In the genomic region with DNA sequence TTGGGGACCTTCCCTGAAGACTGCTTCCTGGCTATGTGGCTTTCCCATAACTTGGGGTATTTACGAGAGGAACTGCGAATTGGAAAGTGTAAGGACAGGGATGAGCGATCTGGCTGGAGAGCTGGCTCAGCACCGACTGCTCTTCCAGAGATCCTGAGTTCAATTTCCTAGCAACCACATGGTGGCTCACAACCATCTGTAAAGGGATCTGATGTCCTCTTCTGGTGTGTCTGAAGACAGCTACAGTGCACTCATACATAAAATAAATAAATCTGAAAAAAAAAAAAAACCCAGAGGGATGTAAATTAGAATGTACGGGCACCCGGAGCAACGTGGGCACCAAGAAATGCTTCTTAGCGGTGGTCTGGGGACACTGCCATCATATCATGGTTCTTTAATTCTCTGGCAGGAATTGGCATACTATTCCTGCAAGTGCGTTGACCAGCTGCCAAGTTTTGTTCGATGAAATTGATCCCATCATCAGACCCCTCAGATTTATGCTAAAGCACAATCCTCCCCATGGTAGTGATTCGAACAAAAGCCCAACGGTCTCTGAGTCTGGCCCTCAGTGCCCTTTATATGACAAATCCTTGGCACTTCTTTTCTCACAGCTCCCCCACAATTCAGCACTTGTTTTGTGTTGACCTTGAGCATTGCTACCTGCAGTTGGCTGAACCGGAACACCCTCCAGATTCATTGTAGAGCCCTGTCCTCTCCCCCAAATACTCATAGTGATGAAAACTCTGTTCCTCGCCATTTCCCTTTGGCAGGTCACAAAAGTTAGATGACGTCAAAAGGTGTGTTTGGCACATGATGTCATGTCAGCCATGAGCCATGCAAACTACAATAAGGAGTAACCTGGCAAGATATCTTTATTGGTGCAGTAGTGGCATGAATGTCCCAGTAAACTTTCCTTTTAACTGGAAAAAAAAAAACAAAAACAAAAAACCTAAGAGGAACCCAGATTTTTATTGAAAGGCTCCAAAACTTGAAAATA, we compare ENCODE assay signal across 8 mouse cellular contexts. TPM values are rescaled to one million over a fixed set of nuclear protein-coding genes. Genes with fewer than 3 reads are reported as not detected.
A peak's percentile ranks its signal among the peaks of the same experiment; 100 is the strongest.
DNase-seq lines count a peak whose midpoint lies in the region; ATAC-seq lines count a peak whose summit lies in the region.

No protein-coding gene starts in this region.

- no peaks in the 10 kb centered on the region for H3K27me3 ChIP-seq in heart, embryonic 13.5 days (replicated peaks)
- no peaks in the 10 kb centered on the region for H3K27me3 ChIP-seq in limb, embryonic 11.5 days (ENCODE audit: control insufficient read depth, insufficient read depth, low read length)
- no peaks in the 10 kb centered on the region for H3K27me3 ChIP-seq in neural tube, embryonic 15.5 days (replicated peaks)

- peak overlapping the region; percentile 93 for H3K4me2 ChIP-seq in heart, embryonic 13.5 days
- H3K4me2 ChIP-seq in limb, embryonic 11.5 days (ENCODE audit: low read depth, severe bottlenecking), result peak overlapping the region; percentile 72
- peak overlapping the region; percentile 70 for H3K4me2 ChIP-seq in neural tube, embryonic 15.5 days

- H3K4me1 ChIP-seq in heart, embryonic 13.5 days, result peaks cover 28% of the 10 kb centered on the region
- H3K4me1 ChIP-seq in limb, embryonic 11.5 days (ENCODE audit: control insufficient read depth, insufficient read depth, low read length), result no peaks in the 10 kb centered on the region
- peaks cover 31% of the 10 kb centered on the region for H3K4me1 ChIP-seq in neural tube, embryonic 15.5 days

- DNase-seq in embryo, embryonic 10 days (ENCODE audit: low spot score), result peak; percentile 10
- no peak for DNase-seq in embryo, embryonic 11 days
- peak; percentile 14 for DNase-seq in thymus, postnatal 4 days
- no peak for DNase-seq in thymus, postnatal 25 days
- DNase-seq in limb, embryonic 11.5 days (ENCODE audit: low spot score), result no peak
- DNase-seq in adrenal gland, adult 18-20 months (ENCODE audit: low spot score in 2 of 2), result no peak

- peak overlapping the region; percentile 74 for H3K4me3 ChIP-seq in heart, embryonic 13.5 days
- H3K4me3 ChIP-seq in limb, embryonic 11.5 days (ENCODE audit: low read depth, low read length), result peak overlapping the region; percentile 97
- H3K4me3 ChIP-seq in neural tube, embryonic 15.5 days (replicated peaks), result peak overlapping the region; percentile 72

- ATAC-seq in heart, embryonic 13.5 days (ENCODE audit: extremely low read depth, insufficient number of reproducible peaks, low FRiP score, low TSS enrichment), result no peak
- ATAC-seq in limb, embryonic 11.5 days (ENCODE audit: insufficient number of reproducible peaks, low FRiP score, low TSS enrichment, low read depth), result no peak; the same call in 1 of the 2 replicates
- peak; percentile 65 for ATAC-seq in neural tube, embryonic 15.5 days (ENCODE audit: low FRiP score)

- no peaks in the 10 kb centered on the region for H3K9me3 ChIP-seq in heart, embryonic 13.5 days
- H3K9me3 ChIP-seq in limb, embryonic 11.5 days (ENCODE audit: control insufficient read depth, low read length), result no peaks in the 10 kb centered on the region
- no peaks in the 10 kb centered on the region for H3K9me3 ChIP-seq in neural tube, embryonic 15.5 days (replicated peaks)

- 0 out of 2 replicates have a peak, but pooled peaks cover 5% of the 10 kb centered on the region for H3K36me3 ChIP-seq in heart, embryonic 13.5 days
- H3K36me3 ChIP-seq in limb, embryonic 11.5 days (ENCODE audit: control insufficient read depth, insufficient read depth, low read length), result no peaks in the 10 kb centered on the region
- no peaks in the 10 kb centered on the region for H3K36me3 ChIP-seq in neural tube, embryonic 15.5 days

- peak overlapping the region; percentile 90 for H3K27ac ChIP-seq in heart, embryonic 13.5 days (replicated peaks)
- peak overlapping the region; percentile 47; the same call in 1 of the 2 replicates for H3K27ac ChIP-seq in limb, embryonic 11.5 days (replicated peaks; ENCODE audit: low read depth, low read length)
- H3K27ac ChIP-seq in neural tube, embryonic 15.5 days (replicated peaks), result peak overlapping the region; percentile 97

- WGBS in heart, embryonic 13.5 days, result 22% methylated on average over 15 of the region's 15 CpGs
- 23% methylated on average over 15 of the region's 15 CpGs for WGBS in limb, embryonic 11.5 days
- WGBS in neural tube, embryonic 15.5 days, result 20% methylated on average over 15 of the region's 15 CpGs

- H3K9ac ChIP-seq in heart, embryonic 13.5 days, result peak overlapping the region; percentile 93
- peak overlapping the region; percentile 74 for H3K9ac ChIP-seq in limb, embryonic 11.5 days (ENCODE audit: low read length)
- peak overlapping the region; percentile 98 for H3K9ac ChIP-seq in neural tube, embryonic 15.5 days (replicated peaks)

RNA-seq across cellular contexts. Expression of a gene that starts 1.0 kb away (rescaled TPM):
- polyA plus RNA-seq in heart, embryonic 13.5 days (2015; fragmentation: Nextera tagmentation; extraction: Ambion mirVana), result 30.6 and 33.7 TPM in 2 replicates
- 67.0 and 69.9 TPM in 2 replicates for polyA plus RNA-seq in limb, embryonic 11.5 days (2014; fragmentation: Nextera tagmentation; extraction: Ambion mirVana)
- polyA plus RNA-seq in neural tube, embryonic 15.5 days (2015; fragmentation: Nextera tagmentation; extraction: Ambion mirVana), result 43.9 and 46.7 TPM in 2 replicates
- total RNA-seq in adrenal gland, adult 18-20 months (2021), result 10 to 100 TPM; 35.1 to 39.2 TPM

RNA-seq across cellular contexts. Expression of a gene that starts 1.1 kb away (rescaled TPM):
- polyA plus RNA-seq in heart, embryonic 13.5 days (2015; fragmentation: Nextera tagmentation; extraction: Ambion mirVana), result not detected in 2 replicates
- polyA plus RNA-seq in limb, embryonic 11.5 days (2014; fragmentation: Nextera tagmentation; extraction: Ambion mirVana), result not detected in 2 replicates
- 0.15 TPM in 1 of 2 replicates, not detected in the other for polyA plus RNA-seq in neural tube, embryonic 15.5 days (2015; fragmentation: Nextera tagmentation; extraction: Ambion mirVana)
- total RNA-seq in adrenal gland, adult 18-20 months (2021), result not detected

RNA-seq across cellular contexts. Expression of a gene that starts 12.7 kb away (rescaled TPM):
- polyA plus RNA-seq in heart, embryonic 13.5 days (2015; fragmentation: Nextera tagmentation; extraction: Ambion mirVana), result 24.0 and 24.3 TPM in 2 replicates
- polyA plus RNA-seq in limb, embryonic 11.5 days (2014; fragmentation: Nextera tagmentation; extraction: Ambion mirVana), result 24.7 and 25.9 TPM in 2 replicates
- polyA plus RNA-seq in neural tube, embryonic 15.5 days (2015; fragmentation: Nextera tagmentation; extraction: Ambion mirVana), result 50.0 and 54.9 TPM in 2 replicates
- 10 to 100 TPM; 49.6 to 50.2 TPM for total RNA-seq in adrenal gland, adult 18-20 months (2021)

RNA-seq across cellular contexts. Expression of a gene that starts 55.3 kb away (rescaled TPM):
- 6.7 and 7.0 TPM in 2 replicates for polyA plus RNA-seq in heart, embryonic 13.5 days (2015; fragmentation: Nextera tagmentation; extraction: Ambion mirVana)
- polyA plus RNA-seq in limb, embryonic 11.5 days (2014; fragmentation: Nextera tagmentation; extraction: Ambion mirVana), result 2.7 and 3.5 TPM in 2 replicates
- 35.4 and 46.8 TPM in 2 replicates for polyA plus RNA-seq in neural tube, embryonic 15.5 days (2015; fragmentation: Nextera tagmentation; extraction: Ambion mirVana)
- 1 to 10 TPM; 1.1 to 2.0 TPM for total RNA-seq in adrenal gland, adult 18-20 months (2021)

Comparison
In these comparisons a context has a peak if more than half of its experiments do, and no peak if none do; other contexts are left out.
1. DNase-seq: peak in embryo, embryonic 10 days (single experiment) and thymus, postnatal 4 days (single experiment); none in embryo, embryonic 11 days (single experiment), thymus, postnatal 25 days (single experiment), limb, embryonic 11.5 days (single experiment) and adrenal gland, adult 18-20 months (0 of 2).
2. H3K27ac ChIP-seq: peak in every context shown above with its lines; median percentile 97 in neural tube, embryonic 15.5 days; 90 in heart, embryonic 13.5 days; 47 in limb, embryonic 11.5 days.
3. Peak in every context shown above with its lines, with median percentiles within 50 percentile points of each other: H3K4me2 ChIP-seq, H3K4me3 ChIP-seq and H3K9ac ChIP-seq.